Mouse (Mus musculus): Measurements from ENCODE around the gene Tapt1.

GRCm38 (mm10) chr5:44220430-44220829, 6.0 kb downstream of the Tapt1 start:
- no peak for TF ChIP-seq GATA1 (IDR thresholded peaks at IDR 0.05; ENCODE audit: low read length)
- no peak for TF ChIP-seq TAL1 (IDR thresholded peaks at IDR 0.05; ENCODE audit: low read length)

All from erythroblast, embryonic 14.5 days (primary cell).